Mouse (Mus musculus): ENCODE data around the gene Ccdc84.

Gene Ccdc84

GRCm38 (mm10) chr9:44361190-44361917 is 57.0 kb downstream of the Ccdc84 start, which contains the start of gene Vps11:
Gene Vps11, minus strand, starts transcription at chr9:44361670.
- POLR2A ChIA-PET = interaction anchor here (0.6 to 8.7 kb wide), 113 partner anchors 7 to 1677 kb away, joined by 3 to 120 read pairs (median 4); partner anchors contain the start of genes Hyou1 (in 4 of the 4), C2cd2l (in 3 of the 4), Cbl (in 3 of the 4) and Dpagt1 (in 3 of the 4)
- CTCF ChIA-PET = interaction anchor here (0.5 to 2.6 kb wide), 71 partner anchors 8 to 965 kb away, joined by 3 to 29 read pairs (median 4); partner anchors contain the start of genes Hmbs (in 3 of the 4), Hyou1 (in 3 of the 4), Bcl9l (in 2 of the 4) and Cbl (in 2 of the 4)
